Mouse (Mus musculus): ENCODE measurements around the gene Kit. TPM values are rescaled to one million over a fixed set of nuclear protein-coding genes. Genes with fewer than 3 reads are reported as not detected.

Gene Kit
- polyA plus RNA-seq, 1 experiment from 2014 or later, result 7.2 TPM

GRCm38 (mm10) chr5:75679896-75680295 is 105.2 kb downstream of the Kit start:
- Histone ChIP-seq H3K4me2 (replicated peaks; ENCODE audit: low read depth) (no peak overlapping the region), H3K4me3 (ENCODE audit: low read depth, low read length) (no peak overlapping the region), H3K4me1 (replicated peaks; ENCODE audit: control insufficient read depth, insufficient read depth, low read length) (no peaks in the 10 kb centered on the region), H3K9ac (ENCODE audit: low read depth, low read length) (no peak overlapping the region), H3K27ac (ENCODE audit: low read depth, low read length) (no peak overlapping the region), H3K9me3 (ENCODE audit: control insufficient read depth) (no peaks in the 10 kb centered on the region), H3K36me3 (ENCODE audit: control insufficient read depth, insufficient read depth) (no peaks in the 10 kb centered on the region), H3K27me3 (replicated peaks; ENCODE audit: control insufficient read depth, insufficient read depth, low read length) (no peaks in the 10 kb centered on the region)
- no peak for TF ChIP-seq CTCF (IDR thresholded peaks at IDR 0.05; ENCODE audit: low read depth)
- 59% methylated on average over 3 of the region's 3 CpGs for whole genome bisulfite sequencing
- no peak for ATAC-seq

GRCm38 (mm10) chr5:75695162-75695809 is 120.6 kb downstream of the Kit start:
- TF ChIP-seq CTCF (IDR thresholded peaks at IDR 0.05; ENCODE audit: low read depth), result no peak
- Histone ChIP-seq H3K4me2 (replicated peaks; ENCODE audit: low read depth) (no peak overlapping the region), H3K4me3 (ENCODE audit: low read depth, low read length) (no peak overlapping the region), H3K36me3 (ENCODE audit: control insufficient read depth, insufficient read depth) (no peaks in the 10 kb centered on the region), H3K9ac (ENCODE audit: low read depth, low read length) (no peak overlapping the region), H3K4me1 (replicated peaks; ENCODE audit: control insufficient read depth, insufficient read depth, low read length) (no peaks in the 10 kb centered on the region), H3K27me3 (replicated peaks; ENCODE audit: control insufficient read depth, insufficient read depth, low read length) (no peaks in the 10 kb centered on the region), H3K27ac (ENCODE audit: low read depth, low read length) (no peak overlapping the region), H3K9me3 (ENCODE audit: control insufficient read depth) (no peaks in the 10 kb centered on the region)
- WGBS, result 82% methylated on average over 12 of the region's 12 CpGs
- no peak for ATAC-seq

GRCm38 (mm10) chr5:75696960-75697359 is 122.2 kb downstream of the Kit start:
- H3K9me3 ChIP-seq (ENCODE audit: control insufficient read depth), result no peaks in the 10 kb centered on the region
- no peaks in the 10 kb centered on the region for H3K27me3 ChIP-seq (replicated peaks; ENCODE audit: control insufficient read depth, insufficient read depth, low read length)
- H3K27ac ChIP-seq (ENCODE audit: low read depth, low read length), result no peak overlapping the region
- no peak for ATAC-seq
- no peak overlapping the region for H3K9ac ChIP-seq (ENCODE audit: low read depth, low read length)
- no peaks in the 10 kb centered on the region for H3K36me3 ChIP-seq (ENCODE audit: control insufficient read depth, insufficient read depth)
- H3K4me2 ChIP-seq (replicated peaks; ENCODE audit: low read depth), result no peak overlapping the region
- 87% methylated on average over 5 of the region's 5 CpGs for WGBS
- H3K4me1 ChIP-seq (replicated peaks; ENCODE audit: control insufficient read depth, insufficient read depth, low read length), result no peaks in the 10 kb centered on the region
- H3K4me3 ChIP-seq (ENCODE audit: low read depth, low read length), result no peak overlapping the region
- no peak for TF ChIP-seq CTCF (IDR thresholded peaks at IDR 0.05; ENCODE audit: low read depth)

- no peak for TF ChIP-seq CTCF (IDR thresholded peaks at IDR 0.05; ENCODE audit: low read depth)
These were observed 123.8 kb downstream of the Kit start for GRCm38 (mm10) chr5:75698556-75698955.

GRCm38 (mm10) chr5:75699081-75699480 is 124.4 kb downstream of the Kit start:
- H3K27ac ChIP-seq (ENCODE audit: low read depth, low read length), result no peak overlapping the region
- H3K9me3 ChIP-seq (ENCODE audit: control insufficient read depth), result no peaks in the 10 kb centered on the region
- no peak overlapping the region for H3K4me2 ChIP-seq (replicated peaks; ENCODE audit: low read depth)
- H3K27me3 ChIP-seq (replicated peaks; ENCODE audit: control insufficient read depth, insufficient read depth, low read length), result no peaks in the 10 kb centered on the region
- ATAC-seq, result no peak
- no peak overlapping the region for H3K4me3 ChIP-seq (ENCODE audit: low read depth, low read length)
- TF ChIP-seq CTCF (IDR thresholded peaks at IDR 0.05; ENCODE audit: low read depth), result no peak
- no peaks in the 10 kb centered on the region for H3K36me3 ChIP-seq (ENCODE audit: control insufficient read depth, insufficient read depth)
- H3K4me1 ChIP-seq (replicated peaks; ENCODE audit: control insufficient read depth, insufficient read depth, low read length), result no peaks in the 10 kb centered on the region
- H3K9ac ChIP-seq (ENCODE audit: low read depth, low read length), result no peak overlapping the region
- 71% methylated on average over 7 of the region's 7 CpGs for WGBS

More at GRCm38 (mm10) chr5:75698556-75698955, 123.8 kb downstream of the Kit start:
- ATAC-seq, result no peak
- 88% methylated on average over 8 of the region's 8 CpGs for WGBS
- Histone ChIP-seq H3K27me3 (replicated peaks; ENCODE audit: control insufficient read depth, insufficient read depth, low read length) (no peaks in the 10 kb centered on the region), H3K36me3 (ENCODE audit: control insufficient read depth, insufficient read depth) (no peaks in the 10 kb centered on the region), H3K4me3 (ENCODE audit: low read depth, low read length) (no peak overlapping the region), H3K9me3 (ENCODE audit: control insufficient read depth) (no peaks in the 10 kb centered on the region), H3K27ac (ENCODE audit: low read depth, low read length) (no peak overlapping the region), H3K4me1 (replicated peaks; ENCODE audit: control insufficient read depth, insufficient read depth, low read length) (no peaks in the 10 kb centered on the region), H3K9ac (ENCODE audit: low read depth, low read length) (no peak overlapping the region), H3K4me2 (replicated peaks; ENCODE audit: low read depth) (no peak overlapping the region)

GRCm38 (mm10) chr5:75699516-75699915 is 124.8 kb downstream of the Kit start:
- Histone ChIP-seq H3K4me2 (replicated peaks; ENCODE audit: low read depth) (no peak overlapping the region), H3K4me3 (ENCODE audit: low read depth, low read length) (no peak overlapping the region), H3K27ac (ENCODE audit: low read depth, low read length) (no peak overlapping the region), H3K9ac (ENCODE audit: low read depth, low read length) (no peak overlapping the region), H3K9me3 (ENCODE audit: control insufficient read depth) (no peaks in the 10 kb centered on the region), H3K27me3 (replicated peaks; ENCODE audit: control insufficient read depth, insufficient read depth, low read length) (no peaks in the 10 kb centered on the region), H3K4me1 (replicated peaks; ENCODE audit: control insufficient read depth, insufficient read depth, low read length) (no peaks in the 10 kb centered on the region), H3K36me3 (ENCODE audit: control insufficient read depth, insufficient read depth) (no peaks in the 10 kb centered on the region)
- no peak for TF ChIP-seq CTCF (IDR thresholded peaks at IDR 0.05; ENCODE audit: low read depth)
- no peak for ATAC-seq
- 72% methylated on average over 9 of the region's 9 CpGs for WGBS
